Comparison of ENCODE assay signal across 14 mouse cellular contexts in the genomic region with DNA sequence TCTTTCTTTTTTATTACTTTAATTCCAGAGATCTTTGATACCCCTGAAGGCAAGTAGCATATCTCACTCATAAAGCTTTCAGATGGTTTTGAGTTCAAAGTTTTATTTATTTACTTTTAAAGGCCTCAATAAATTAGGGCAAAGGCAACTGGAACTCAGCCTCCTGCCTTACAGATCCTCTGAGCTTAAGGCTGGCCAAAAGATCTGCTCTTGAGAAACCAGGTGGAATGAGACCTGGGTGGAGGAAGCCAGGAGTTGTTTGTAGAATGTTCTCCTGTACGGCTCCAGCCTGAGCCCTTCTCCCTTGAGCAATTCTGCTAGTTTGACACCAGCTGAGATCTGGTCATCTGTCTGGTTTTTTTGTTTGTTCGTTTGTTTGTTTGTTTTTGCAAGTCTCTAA. TPM values are rescaled to one million over a fixed set of nuclear protein-coding genes. Genes with fewer than 3 reads are reported as not detected.
DNase-seq lines count a peak whose midpoint lies in the region; ATAC-seq and TF ChIP-seq lines count a peak whose summit lies in the region.
"Had no signal": no experiment of that assay in that cellular context is flagged by ENCODE, and none has a peak within 500 bp of the region (broad histone marks: within the 10 kb centered on the region; RNA-seq: fewer than 3 reads in every experiment).

No protein-coding gene starts in this region.

- WGBS in lung, embryonic 16.5 days: 36% methylated on average over 2 of the region's 2 CpGs
- 77% methylated on average over 2 of the region's 2 CpGs for WGBS in midbrain, embryonic 10.5 days

- H3K9ac ChIP-seq in lung, embryonic 16.5 days (ENCODE audit: low read length): no peak overlapping the region
- H3K9ac ChIP-seq: hindbrain, embryonic 15.5 days; neural tube, embryonic 13.5 days had no signal

- peak; percentile 41; the same call in 1 of the 2 replicates for ATAC-seq in lung, embryonic 16.5 days (ENCODE audit: low read depth)
- ATAC-seq: midbrain, embryonic 16.5 days; Patski had no signal

- no peak overlapping the region for H3K4me3 ChIP-seq in lung, embryonic 16.5 days (ENCODE audit: low read length)
- H3K4me3 ChIP-seq in gastrocnemius, adult 2 months: no peak overlapping the region
- no peak overlapping the region for H3K4me3 ChIP-seq in midbrain, embryonic 10.5 days
- H3K4me3 ChIP-seq: hindbrain, embryonic 15.5 days; neural tube, embryonic 13.5 days had no signal

- peak; percentile 34 for DNase-seq in urinary bladder, postnatal 14 days (ENCODE audit: low spot score)
- DNase-seq in urinary bladder, postnatal 4 days (ENCODE audit: low spot score in 2 of 2): no peak
- peak; percentile 71 for DNase-seq in kidney, adult 9 months
- DNase-seq in yolk sac, embryonic 10.5 days (ENCODE audit: low spot score): peak; percentile 48
- DNase-seq in gastrocnemius, adult 2 months: no peak
- DNase-seq in midbrain, embryonic 10.5 days (ENCODE audit: low spot score): no peak
- DNase-seq in right cerebral cortex, adult 2 months (ENCODE audit: low spot score in 2 of 2): no peak
- DNase-seq: right cerebral cortex, adult 18-20 months had no signal

- no peak for TF ChIP-seq CTCF in gastrocnemius, adult 2 months (IDR thresholded peaks at IDR 0.05)

- intact Hi-C loops in gastrocnemius, adult 2 months (cut with DNase I): loop anchor here (5.0 kb wide), 1 partner anchor 45 kb away; a partner anchor contains a TSS

- H3K9me3 ChIP-seq in lung, embryonic 16.5 days (ENCODE audit: control insufficient read depth, low read length): no peaks in the 10 kb centered on the region
- H3K9me3 ChIP-seq in midbrain, embryonic 10.5 days (replicated peaks): no peaks in the 10 kb centered on the region
- H3K9me3 ChIP-seq: hindbrain, embryonic 15.5 days; neural tube, embryonic 13.5 days had no signal

- no peaks in the 10 kb centered on the region for H3K27me3 ChIP-seq in lung, embryonic 16.5 days (ENCODE audit: control insufficient read depth, insufficient read depth, low read depth, low read length)
- peaks cover 31% of the 10 kb centered on the region for H3K27me3 ChIP-seq in midbrain, embryonic 10.5 days (ENCODE audit: low read depth, poor library complexity, severe bottlenecking)
- H3K27me3 ChIP-seq: CH12.LX; hindbrain, embryonic 15.5 days; neural tube, embryonic 13.5 days; Patski had no signal

- peaks cover 25% of the 10 kb centered on the region for H3K4me1 ChIP-seq in lung, embryonic 16.5 days (replicated peaks; ENCODE audit: control insufficient read depth, insufficient read depth, low read length)
- H3K4me1 ChIP-seq in midbrain, embryonic 10.5 days: peaks cover 20% of the 10 kb centered on the region

- H3K27ac ChIP-seq in lung, embryonic 16.5 days (ENCODE audit: low read length): peak overlapping the region; percentile 4; the same call in 1 of the 2 replicates
- no peak overlapping the region for H3K27ac ChIP-seq in gastrocnemius, adult 2 months
- no peak overlapping the region for H3K27ac ChIP-seq in midbrain, embryonic 10.5 days (replicated peaks)
- H3K27ac ChIP-seq: hindbrain, embryonic 15.5 days; neural tube, embryonic 13.5 days had no signal

- no peaks in the 10 kb centered on the region for H3K36me3 ChIP-seq in lung, embryonic 16.5 days (ENCODE audit: control insufficient read depth, insufficient read depth, low read length)
- no peaks in the 10 kb centered on the region for H3K36me3 ChIP-seq in midbrain, embryonic 10.5 days
- H3K36me3 ChIP-seq: hindbrain, embryonic 15.5 days; neural tube, embryonic 13.5 days had no signal

- no peak overlapping the region for H3K4me2 ChIP-seq in lung, embryonic 16.5 days (ENCODE audit: low read depth, low read length)

RNA-seq across cellular contexts. Expression of a gene that starts 46.7 kb away (rescaled TPM):
- polyA plus RNA-seq in lung, embryonic 16.5 days (2015; fragmentation: Nextera tagmentation; extraction: Ambion mirVana): 10.2 and 10.6 TPM in 2 replicates
- 10 to 100 TPM; 35.1 to 35.6 TPM for total RNA-seq in gastrocnemius, adult 2 months (2021)
- polyA plus RNA-seq in midbrain, embryonic 10.5 days (2016; fragmentation: Nextera tagmentation; extraction: Ambion mirVana): 8.9 and 10.8 TPM in 2 replicates

Comparison
In these comparisons a context has a peak if more than half of its experiments do, and no peak if none do; other contexts are left out.
1. DNase-seq: peak in urinary bladder, postnatal 14 days (single experiment), kidney, adult 9 months (single experiment) and yolk sac, embryonic 10.5 days (single experiment); none in urinary bladder, postnatal 4 days (0 of 2), gastrocnemius, adult 2 months (single experiment), midbrain, embryonic 10.5 days (single experiment) and right cerebral cortex, adult 2 months (0 of 2).